Mouse (Mus musculus) liver, embryonic 14.5 days (tissue): ENCODE measurements around the gene Eif5b. TPM values are rescaled to one million over a fixed set of nuclear protein-coding genes. Genes with fewer than 3 reads are reported as not detected.

Source experiments
- ATAC-seq: fragments of 200-750 bp; cut with Nextera tagmentation; 2 replicates; pipeline ENCODE4 v1.8.0; 2017; ENCODE audit warnings: moderate number of reproducible peaks, mild to moderate bottlenecking, moderate library complexity; ENCODE audit not compliant: insufficient read depth
- DNase-seq, 3 experiments: peaks; one replicate each; pipeline ENCODE4 v3.0.0-alpha.2; 2012 to 2013; ENCODE audit warnings: low read depth in 3 of 3, low spot score in 3 of 3
- H3K27ac ChIP-seq: fragments of 300-500 bp; sonication (generic); 2 replicates; pipeline ENCODE4 v1.5.1; 2014; ENCODE audit warnings: moderate library complexity, mild to moderate bottlenecking, control low read depth, inconsistent platforms
- H3K27me3 ChIP-seq: fragments of 300-500 bp; sonication (generic); 2 replicates; pipeline ENCODE4 v1.6.1; 2014; ENCODE audit warnings: mild to moderate bottlenecking, low read length, moderate library complexity; ENCODE audit not compliant: control insufficient read depth, insufficient read depth
- H3K36me3 ChIP-seq: fragments of 300-500 bp; sonication (generic); replicated peaks from 2 replicates; pipeline ENCODE4 v1.6.1; 2014; ENCODE audit warnings: low read depth; ENCODE audit not compliant: control insufficient read depth, insufficient read depth
- H3K4me1 ChIP-seq, 2 experiments: fragments of 200-500 bp in 1 of 2; fragments of 300-500 bp in 1 of 2; sonication (generic) in 1 of 2; replicated peaks; 2 replicates each; pipeline ENCODE4 v1.6.1; 2012 to 2014; ENCODE audit warnings: antibody characterized with exemption in 1 of 2, inconsistent platforms in 1 of 2, low read length in 1 of 2; ENCODE audit not compliant: control insufficient read depth in 2 of 2, insufficient read depth in 2 of 2
- H3K4me2 ChIP-seq: fragments of 300-500 bp; sonication (generic); 2 replicates; pipeline ENCODE4 v1.6.1; 2014; ENCODE audit warnings: low read depth, mild to moderate bottlenecking, control low read depth, moderate library complexity
- H3K4me3 ChIP-seq, 2 experiments: fragments of 200-500 bp in 1 of 2; fragments of 300-500 bp in 1 of 2; sonication (generic) in 1 of 2; 2 replicates each; pipeline ENCODE4 v1.5.1; 2012 to 2014; ENCODE audit warnings: low read depth in 2 of 2, low read length in 2 of 2, mild to moderate bottlenecking in 2 of 2, control low read depth in 1 of 2, inconsistent platforms in 1 of 2, moderate library complexity in 1 of 2; ENCODE audit not compliant: insufficient read depth in 1 of 2
- H3K9ac ChIP-seq: fragments of 300-500 bp; sonication (generic); replicated peaks from 2 replicates; pipeline ENCODE4 v1.6.1; 2014; ENCODE audit warnings: mild to moderate bottlenecking, control low read depth, moderate library complexity
- H3K9me3 ChIP-seq: fragments of 300-500 bp; sonication (generic); 2 replicates; pipeline ENCODE4 v1.6.1; 2016; ENCODE audit warnings: low read length, mixed read lengths; ENCODE audit not compliant: control insufficient read depth
- CTCF ChIP-seq: IDR thresholded peaks from 2 replicates; pipeline ENCODE4 v1.5.1; 2016; ENCODE audit warnings: antibody characterized with exemption, low read depth, control low read depth
- EP300 ChIP-seq: IDR thresholded peaks from 2 replicates; pipeline ENCODE4 v1.6.1; 2016; ENCODE audit warnings: antibody characterized with exemption, low read depth
- WGBS: fragments of 180-500 bp; shearing (Covaris S2); extraction: QIAGEN DNeasy Blood & Tissue Kit; methylation state at CpG from one replicate; pipeline ENCODE4 v1.1.7; 2014; ENCODE audit not compliant: insufficient replicate concordance; 5-methylcytosine and 5-hydroxymethylcytosine counted together
- polyA plus RNA-seq, 2 experiments: library from polyadenylated mRNA; depleted of rRNA in 1 of 2; stranded (reverse) in 1 of 2; unstranded in 1 of 2; fragments of >200 nt; fragmentation: Nextera tagmentation in 1 of 2; extraction: Ambion mirVana in 1 of 2; gene quantifications; 2 replicates each; pipeline versions ENCODE4 v1.2.1 to v1.2.3; 2012 to 2014

The Eif5b gene
- polyA plus RNA-seq, 2 experiments = 14.0 to 23.9 TPM

DNA sequence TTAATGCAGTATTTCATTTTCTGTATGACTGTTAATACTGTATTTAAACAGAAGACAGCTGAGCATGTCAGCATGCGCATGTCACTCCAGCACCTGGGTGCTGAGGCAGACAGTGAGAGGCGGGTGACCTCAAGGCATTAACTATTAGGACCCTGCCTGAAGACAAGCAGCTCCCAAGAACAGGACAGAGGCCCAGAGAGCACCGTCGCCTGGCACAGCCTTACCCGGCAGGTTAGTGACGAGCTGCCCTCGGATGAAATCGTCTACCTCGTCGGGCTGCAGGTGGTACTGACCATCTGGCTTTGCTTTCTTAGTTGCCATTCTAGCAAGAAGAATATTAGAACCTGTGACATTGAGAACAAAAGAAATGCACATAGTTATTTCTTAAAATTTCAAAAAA is 69.5 kb downstream of the Eif5b start:
- ATAC-seq = no peak
- no peaks in the 10 kb centered on the region for H3K27me3 ChIP-seq
- no peak overlapping the region for H3K27ac ChIP-seq
- no peak for DNase-seq
- no peak for TF ChIP-seq CTCF
- TF ChIP-seq EP300 = no peak
- no peak overlapping the region for H3K4me3 ChIP-seq
- H3K36me3 ChIP-seq = peaks cover 56% of the 10 kb centered on the region
- WGBS = 91% methylated on average over 10 of the region's 10 CpGs
- no peaks in the 10 kb centered on the region for H3K9me3 ChIP-seq
- no peaks in the 10 kb centered on the region for H3K4me1 ChIP-seq
- H3K9ac ChIP-seq = no peak overlapping the region
- no peak overlapping the region for H3K4me2 ChIP-seq

DNA sequence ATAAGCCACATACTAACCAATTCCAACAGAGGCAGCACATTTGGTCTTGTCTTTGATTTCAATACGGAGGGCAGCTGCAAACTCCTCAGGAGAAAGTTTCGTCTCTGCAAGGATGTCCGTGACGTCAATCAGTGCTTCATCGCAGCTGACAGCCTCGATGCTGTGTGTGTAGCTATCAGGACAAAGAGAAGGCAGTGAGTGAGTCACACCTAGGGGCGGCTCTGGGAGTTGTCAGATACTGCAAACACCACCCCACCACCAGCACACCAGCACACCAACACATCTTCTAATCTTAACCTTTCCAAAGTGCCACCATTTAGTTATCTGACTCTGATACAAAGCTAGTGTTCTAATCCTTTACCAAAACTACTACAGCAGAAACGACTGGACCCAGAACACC is 73.5 kb downstream of the Eif5b start:
- Histone ChIP-seq H3K9me3 (no peaks in the 10 kb centered on the region), H3K4me3 (no peak overlapping the region), H3K4me1 (no peaks in the 10 kb centered on the region), H3K36me3 (peaks cover 44% of the 10 kb centered on the region), H3K27ac (no peak overlapping the region), H3K9ac (no peak overlapping the region), H3K4me2 (no peak overlapping the region), H3K27me3 (no peaks in the 10 kb centered on the region)
- ATAC-seq (no peak; the same call in 1 of the 2 replicates), DNase-seq (no peak)
- TF ChIP-seq EP300 (no peak), CTCF (no peak)
- 63% methylated on average over 8 of the region's 8 CpGs for WGBS

DNA sequence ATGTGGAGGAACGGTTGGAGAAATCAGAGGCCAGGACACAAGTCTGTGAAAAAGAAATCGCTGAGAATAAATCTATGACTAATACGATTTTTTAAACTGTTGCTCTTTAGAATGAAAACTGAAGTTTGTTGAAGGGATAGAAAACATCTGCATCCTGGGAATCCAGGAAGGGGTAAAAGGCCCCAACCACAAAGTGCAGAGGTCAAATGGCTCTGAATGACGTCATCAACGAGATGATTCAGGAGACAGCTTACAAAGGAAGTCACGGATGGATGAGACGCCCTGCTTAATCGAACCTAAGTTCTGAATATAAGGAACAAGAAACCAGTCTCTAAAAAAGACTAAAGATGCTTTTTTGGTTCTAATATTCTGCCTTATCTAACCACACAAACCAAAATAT is 83.5 kb downstream of the Eif5b start:
- 60% methylated on average over 8 of the region's 8 CpGs for WGBS
- H3K4me3 ChIP-seq = no peak overlapping the region
- H3K4me1 ChIP-seq = no peaks in the 10 kb centered on the region
- H3K9me3 ChIP-seq = no peaks in the 10 kb centered on the region
- peaks cover 30% of the 10 kb centered on the region for H3K36me3 ChIP-seq
- H3K4me2 ChIP-seq = no peak overlapping the region
- no peaks in the 10 kb centered on the region for H3K27me3 ChIP-seq
- DNase-seq = no peak
- ATAC-seq = no peak
- no peak overlapping the region for H3K27ac ChIP-seq
- TF ChIP-seq CTCF (no peak), EP300 (no peak)
- no peak overlapping the region for H3K9ac ChIP-seq

GRCm38 (mm10) chr1:38103214-38103613 is 105.4 kb downstream of the Eif5b start:
- WGBS = 67% methylated on average over 1 of the region's 1 CpGs
- no peak for DNase-seq
- TF ChIP-seq CTCF (no peak), EP300 (no peak)

GRCm38 (mm10) chr1:38103813-38104212 is 106.0 kb downstream of the Eif5b start:
- peaks cover 0 to 2% of the 10 kb centered on the region in 2 experiments; a peak in 1 of 4 replicates for H3K4me1 ChIP-seq
- no peaks in the 10 kb centered on the region for H3K9me3 ChIP-seq
- H3K27me3 ChIP-seq = no peaks in the 10 kb centered on the region
- H3K4me3 ChIP-seq = no peak overlapping the region
- TF ChIP-seq CTCF (no peak), EP300 (no peak)
- no peak overlapping the region for H3K9ac ChIP-seq
- peaks cover 6% of the 10 kb centered on the region; the same call in 1 of the 2 replicates for H3K36me3 ChIP-seq
- DNase-seq = no peak
- WGBS = 71% methylated on average over 3 of the region's 3 CpGs
- no peak overlapping the region for H3K4me2 ChIP-seq
- no peak for ATAC-seq
- H3K27ac ChIP-seq = no peak overlapping the region

More at GRCm38 (mm10) chr1:38103214-38103613, 105.4 kb downstream of the Eif5b start:
- H3K4me1 ChIP-seq = peaks cover 0 to 2% of the 10 kb centered on the region in 2 experiments; a peak in 1 of 4 replicates
- no peaks in the 10 kb centered on the region for H3K9me3 ChIP-seq
- H3K9ac ChIP-seq = no peak overlapping the region
- H3K27ac ChIP-seq = no peak overlapping the region
- no peak overlapping the region for H3K4me2 ChIP-seq
- no peak overlapping the region for H3K4me3 ChIP-seq
- no peaks in the 10 kb centered on the region for H3K27me3 ChIP-seq
- H3K36me3 ChIP-seq = peaks cover 8% of the 10 kb centered on the region; the same call in 1 of the 2 replicates
- ATAC-seq = no peak

Other genes starting within 250 kb of the Eif5b start
- gene Tsga10, start 131.6 kb upstream of the Eif5b start, polyA plus RNA-seq (2012; rRNA removed) = 0.48 and 0.83 TPM in 2 replicates
- 0.90 and 1.4 TPM in 2 replicates for gene Tsga10, start 131.6 kb upstream of the Eif5b start, polyA plus RNA-seq (2014; fragmentation: Nextera tagmentation; extraction: Ambion mirVana)
- gene Lipt1, start 126.3 kb upstream of the Eif5b start, polyA plus RNA-seq (2012; rRNA removed) = 2.3 and 2.8 TPM in 2 replicates
- 3.5 and 3.7 TPM in 2 replicates for gene Lipt1, start 126.3 kb upstream of the Eif5b start, polyA plus RNA-seq (2014; fragmentation: Nextera tagmentation; extraction: Ambion mirVana)
- gene Mitd1, start 107.6 kb upstream of the Eif5b start, polyA plus RNA-seq (2012; rRNA removed) = 8.7 and 14.8 TPM in 2 replicates
- gene Mitd1, start 107.6 kb upstream of the Eif5b start, polyA plus RNA-seq (2014; fragmentation: Nextera tagmentation; extraction: Ambion mirVana) = 14.7 and 15.9 TPM in 2 replicates
- 40.5 and 72.5 TPM in 2 replicates for gene Mrpl30, start 107.5 kb upstream of the Eif5b start, polyA plus RNA-seq (2012; rRNA removed)
- gene Mrpl30, start 107.5 kb upstream of the Eif5b start, polyA plus RNA-seq (2014; fragmentation: Nextera tagmentation; extraction: Ambion mirVana) = 189 and 200 TPM in 2 replicates
- gene Lyg2, start 81.5 kb upstream of the Eif5b start, polyA plus RNA-seq (2012; rRNA removed) = 0.01 TPM in 1 of 2 replicates, not detected in the other
- not detected in 2 replicates for gene Lyg2, start 81.5 kb upstream of the Eif5b start, polyA plus RNA-seq (2014; fragmentation: Nextera tagmentation; extraction: Ambion mirVana)
- gene Lyg1, start 40.3 kb upstream of the Eif5b start, polyA plus RNA-seq (2012; rRNA removed) = not detected in 2 replicates
- gene Lyg1, start 40.3 kb upstream of the Eif5b start, polyA plus RNA-seq (2014; fragmentation: Nextera tagmentation; extraction: Ambion mirVana) = not detected in 2 replicates
- gene Txndc9, start 117 bp upstream of the Eif5b start, polyA plus RNA-seq (2012; rRNA removed) = 9.7 and 20.5 TPM in 2 replicates
- gene Txndc9, start 117 bp upstream of the Eif5b start, polyA plus RNA-seq (2014; fragmentation: Nextera tagmentation; extraction: Ambion mirVana) = 59.1 and 65.9 TPM in 2 replicates
- gene Rev1, start 131.8 kb downstream of the Eif5b start, polyA plus RNA-seq (2012; rRNA removed) = 11.6 and 14.6 TPM in 2 replicates
- 13.0 and 14.1 TPM in 2 replicates for gene Rev1, start 131.8 kb downstream of the Eif5b start, polyA plus RNA-seq (2014; fragmentation: Nextera tagmentation; extraction: Ambion mirVana)